Mouse (Mus musculus): ENCODE data around the gene Pole2. TPM values are rescaled to one million over a fixed set of nuclear protein-coding genes. Genes with fewer than 3 reads are reported as not detected.

Pole2 gene
- polyA plus RNA-seq, 1 experiment from 2014 or later = 15.6 TPM

GRCm38 (mm10) chr12:69207396-69207795, 20.6 kb downstream of the Pole2 start:
- Histone ChIP-seq H3K27ac (no peak overlapping the region), H3K27me3 (replicated peaks) (no peaks in the 10 kb centered on the region), H3K4me2 (replicated peaks) (no peak overlapping the region), H3K4me1 (no peaks in the 10 kb centered on the region), H3K4me3 (no peak overlapping the region), H3K9me3 (no peaks in the 10 kb centered on the region), H3K36me3 (peaks cover 6% of the 10 kb centered on the region), H3K9ac (no peak overlapping the region)
- 94% methylated on average over 8 of the region's 8 CpGs for WGBS
- no peak for ATAC-seq (ENCODE audit: low FRiP score, low read depth)

GRCm38 (mm10) chr12:69204052-69204833, 23.8 kb downstream of the Pole2 start, which contains the start of gene Gm49384:
TSS of gene Gm49384 (minus strand) at chr12:69204267.
- Histone ChIP-seq H3K4me1 (peaks cover 1% of the 10 kb centered on the region; the same call in 1 of the 2 replicates), H3K27me3 (replicated peaks) (no peaks in the 10 kb centered on the region), H3K9me3 (no peaks in the 10 kb centered on the region), H3K9ac (no peak within 1 kb of the TSS), H3K4me3 (no peak within 1 kb of the TSS), H3K27ac (no peak within 1 kb of the TSS), H3K36me3 (peaks cover 22% of the 10 kb centered on the region), H3K4me2 (replicated peaks) (no peak within 1 kb of the TSS)
- 74% methylated on average over 16 of the region's 16 CpGs for WGBS
- no peak; the same call in 1 of the 2 replicates for ATAC-seq (ENCODE audit: low FRiP score, low read depth)

- ATAC-seq (ENCODE audit: low FRiP score, low read depth) = no peak
- Histone ChIP-seq H3K9ac (no peak overlapping the region), H3K4me1 (peaks cover 24% of the 10 kb centered on the region), H3K9me3 (no peaks in the 10 kb centered on the region), H3K27me3 (replicated peaks) (no peaks in the 10 kb centered on the region), H3K27ac (no peak overlapping the region), H3K4me2 (replicated peaks) (peak overlapping the region; percentile 97), H3K4me3 (no peak overlapping the region), H3K36me3 (peaks cover 21% of the 10 kb centered on the region)
These were observed 29.0 kb downstream of the Pole2 start for GRCm38 (mm10) chr12:69198985-69199384.

- H3K4me3 ChIP-seq = peak within 1 kb of the TSS; percentile 89
- no peaks in the 10 kb centered on the region for H3K27me3 ChIP-seq (replicated peaks)
- peak; percentile 30 for ATAC-seq (ENCODE audit: low FRiP score, low read depth)
- H3K9ac ChIP-seq = peak within 1 kb of the TSS; percentile 86
- H3K27ac ChIP-seq = peak within 1 kb of the TSS; percentile 81
- under 1% methylated on average over 18 of the region's 18 CpGs for WGBS
- peak within 1 kb of the TSS; percentile 97 for H3K4me2 ChIP-seq (replicated peaks)
- no peaks in the 10 kb centered on the region for H3K9me3 ChIP-seq
- H3K36me3 ChIP-seq = peaks cover 21% of the 10 kb centered on the region
- peaks cover 24% of the 10 kb centered on the region for H3K4me1 ChIP-seq
These were observed 29.8 kb downstream of the Pole2 start, which contains the start of gene Dnaaf2 for GRCm38 (mm10) chr12:69198164-69198535. TSS of gene Dnaaf2 (minus strand) at chr12:69198429.

- WGBS = under 1% methylated on average over 93 of the region's 94 CpGs
- Histone ChIP-seq H3K27ac (peak overlapping the region; percentile 81), H3K4me2 (replicated peaks) (peak overlapping the region; percentile 97), H3K36me3 (peaks cover 21% of the 10 kb centered on the region), H3K9me3 (no peaks in the 10 kb centered on the region), H3K4me1 (peaks cover 24% of the 10 kb centered on the region), H3K9ac (peak overlapping the region; percentile 86), H3K27me3 (replicated peaks) (no peaks in the 10 kb centered on the region), H3K4me3 (peak overlapping the region; percentile 89)
- ATAC-seq (ENCODE audit: low FRiP score, low read depth) = peak; percentile 78
These were observed 30.4 kb downstream of the Pole2 start for GRCm38 (mm10) chr12:69197378-69198163.

- peak within 1 kb of the TSS; percentile 97 for H3K4me2 ChIP-seq (replicated peaks)
- WGBS = under 1% methylated on average over 75 of the region's 75 CpGs
- H3K9me3 ChIP-seq = no peaks in the 10 kb centered on the region
- H3K4me3 ChIP-seq = peak within 1 kb of the TSS; percentile 89
- no peaks in the 10 kb centered on the region for H3K27me3 ChIP-seq (replicated peaks)
- peak within 1 kb of the TSS; percentile 86 for H3K9ac ChIP-seq
- peaks cover 24% of the 10 kb centered on the region for H3K4me1 ChIP-seq
- peaks cover 15% of the 10 kb centered on the region for H3K36me3 ChIP-seq
- H3K27ac ChIP-seq = peak within 1 kb of the TSS; percentile 81
- peak; percentile 86 for ATAC-seq (ENCODE audit: low FRiP score, low read depth)
These were observed 31.3 kb downstream of the Pole2 start, which contains the start of gene Gm49383 for GRCm38 (mm10) chr12:69196444-69197377. TSS of gene Gm49383 (minus strand) at chr12:69197104.

GRCm38 (mm10) chr12:69192637-69193036, 35.4 kb downstream of the Pole2 start:
- no peaks in the 10 kb centered on the region for H3K9me3 ChIP-seq
- ATAC-seq (ENCODE audit: low FRiP score, low read depth) = no peak
- 91% methylated on average over 2 of the region's 2 CpGs for WGBS

GRCm38 (mm10) chr12:69191396-69191795, 36.6 kb downstream of the Pole2 start:
- ATAC-seq (ENCODE audit: low FRiP score, low read depth) = no peak
- Histone ChIP-seq H3K9me3 (no peaks in the 10 kb centered on the region), H3K4me1 (peaks cover 16% of the 10 kb centered on the region), H3K9ac (no peak overlapping the region), H3K4me3 (no peak overlapping the region), H3K4me2 (replicated peaks) (no peak overlapping the region), H3K27me3 (replicated peaks) (no peaks in the 10 kb centered on the region), H3K27ac (no peak overlapping the region), H3K36me3 (peaks cover 20% of the 10 kb centered on the region)
- WGBS = 91% methylated on average over 5 of the region's 5 CpGs

More at GRCm38 (mm10) chr12:69192637-69193036, 35.4 kb downstream of the Pole2 start:
- no peak overlapping the region for H3K9ac ChIP-seq
- no peaks in the 10 kb centered on the region for H3K27me3 ChIP-seq (replicated peaks)
- no peak overlapping the region for H3K27ac ChIP-seq
- H3K4me3 ChIP-seq = no peak overlapping the region
- peaks cover 10% of the 10 kb centered on the region for H3K4me1 ChIP-seq
- H3K36me3 ChIP-seq = peaks cover 20% of the 10 kb centered on the region
- no peak overlapping the region for H3K4me2 ChIP-seq (replicated peaks)

- Histone ChIP-seq H3K36me3 (peaks cover 20% of the 10 kb centered on the region), H3K27ac (no peak overlapping the region), H3K9me3 (no peaks in the 10 kb centered on the region), H3K4me2 (replicated peaks) (no peak overlapping the region), H3K4me1 (peaks cover 10% of the 10 kb centered on the region), H3K27me3 (replicated peaks) (no peaks in the 10 kb centered on the region), H3K9ac (no peak overlapping the region), H3K4me3 (no peak overlapping the region)
- 100% methylated on average over 1 of the region's 1 CpGs for WGBS
- ATAC-seq (ENCODE audit: low FRiP score, low read depth) = no peak
These were observed 37.5 kb downstream of the Pole2 start for GRCm38 (mm10) chr12:69190522-69190921.

- H3K9ac ChIP-seq = no peak overlapping the region
- ATAC-seq (ENCODE audit: low FRiP score, low read depth) = no peak
- 91% methylated on average over 9 of the region's 9 CpGs for WGBS
These were observed 37.9 kb downstream of the Pole2 start for GRCm38 (mm10) chr12:69190074-69190473.

GRCm38 (mm10) chr12:69186811-69187471, 41.1 kb downstream of the Pole2 start:
- Histone ChIP-seq H3K27ac (no peak overlapping the region), H3K4me2 (replicated peaks) (0 out of 2 replicates have a peak overlapping the region, but pooled peaks have one; percentile 0), H3K4me1 (peaks cover 22% of the 10 kb centered on the region), H3K4me3 (no peak overlapping the region), H3K9me3 (no peaks in the 10 kb centered on the region), H3K36me3 (peaks cover 22% of the 10 kb centered on the region), H3K27me3 (replicated peaks) (no peaks in the 10 kb centered on the region), H3K9ac (no peak overlapping the region)
- 78% methylated on average over 5 of the region's 5 CpGs for WGBS
- ATAC-seq (ENCODE audit: low FRiP score, low read depth) = no peak

More at GRCm38 (mm10) chr12:69190074-69190473, 37.9 kb downstream of the Pole2 start:
- Histone ChIP-seq H3K36me3 (peaks cover 20% of the 10 kb centered on the region), H3K4me1 (peaks cover 14% of the 10 kb centered on the region), H3K4me3 (no peak overlapping the region), H3K27me3 (replicated peaks) (no peaks in the 10 kb centered on the region), H3K4me2 (replicated peaks) (no peak overlapping the region), H3K9me3 (no peaks in the 10 kb centered on the region), H3K27ac (no peak overlapping the region)
